Mouse (Mus musculus): ENCODE data around the gene Bcl2. TPM values are rescaled to one million over a fixed set of nuclear protein-coding genes. Genes with fewer than 3 reads are reported as not detected.
"Not testable (repeated sequence)": the region's sequence is repeated elsewhere in the genome, so short reads cannot be mapped to it uniquely, and the experiment has no call there.

The Bcl2 gene
- total RNA-seq, 2 experiments from 2014 or later: 3.7 to 4.4 TPM

- intact Hi-C loops (cut with DNase I): no loop called here
- no peak for DNase-seq (ENCODE audit: low spot score)
Measured at GRCm38 (mm10) chr1:106539029-106539428, 175.0 kb downstream of the Bcl2 start.

DNA sequence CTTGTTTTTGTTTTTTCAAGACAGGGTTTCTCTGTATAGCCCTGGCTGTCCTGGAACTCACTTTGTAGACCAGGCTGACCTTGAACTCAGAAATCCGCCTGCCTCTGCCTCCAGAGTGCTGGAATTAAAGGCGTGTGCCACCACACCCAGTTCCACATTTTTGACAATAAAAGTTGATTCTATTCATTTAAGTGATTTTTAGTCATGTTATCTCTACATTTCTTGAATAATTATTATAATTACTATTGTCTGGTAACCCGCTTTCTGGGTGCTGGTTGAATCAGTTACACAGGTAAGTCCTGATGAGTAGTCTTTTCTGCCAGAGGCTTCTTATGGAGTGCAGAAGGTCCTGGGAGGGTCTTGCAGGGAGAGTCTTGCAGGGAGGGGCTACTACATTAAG is 179.2 kb downstream of the Bcl2 start:
- intact Hi-C loops (cut with DNase I); DNase-seq (ENCODE audit: low spot score): not testable (repeated sequence)

GRCm38 (mm10) chr1:106529570-106529969 is 184.5 kb downstream of the Bcl2 start:
- DNase-seq (ENCODE audit: low spot score): no peak
- intact Hi-C loops (cut with DNase I): no loop called here

DNA sequence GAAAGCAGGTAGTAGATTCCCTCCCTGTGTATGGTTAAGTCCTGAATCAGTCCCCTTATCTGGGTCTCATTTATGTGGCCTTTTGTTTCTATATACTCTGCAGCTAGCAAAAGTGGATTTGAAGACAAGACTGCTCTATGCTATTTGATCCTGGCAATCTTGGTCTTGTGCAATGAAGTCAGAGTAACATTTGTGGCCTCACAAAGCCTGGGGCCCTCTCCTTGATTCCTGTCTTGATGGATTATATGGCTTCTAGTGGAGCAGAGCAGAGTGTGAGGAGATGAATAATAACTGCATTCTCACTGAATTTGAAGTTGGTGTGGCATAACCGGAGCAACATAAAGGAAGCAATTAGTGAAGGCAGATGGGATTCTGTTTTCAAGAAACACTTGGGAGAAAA is 186.5 kb downstream of the Bcl2 start:
- intact Hi-C loops (cut with DNase I): no loop called here
- no peak for DNase-seq (ENCODE audit: low spot score)

DNA sequence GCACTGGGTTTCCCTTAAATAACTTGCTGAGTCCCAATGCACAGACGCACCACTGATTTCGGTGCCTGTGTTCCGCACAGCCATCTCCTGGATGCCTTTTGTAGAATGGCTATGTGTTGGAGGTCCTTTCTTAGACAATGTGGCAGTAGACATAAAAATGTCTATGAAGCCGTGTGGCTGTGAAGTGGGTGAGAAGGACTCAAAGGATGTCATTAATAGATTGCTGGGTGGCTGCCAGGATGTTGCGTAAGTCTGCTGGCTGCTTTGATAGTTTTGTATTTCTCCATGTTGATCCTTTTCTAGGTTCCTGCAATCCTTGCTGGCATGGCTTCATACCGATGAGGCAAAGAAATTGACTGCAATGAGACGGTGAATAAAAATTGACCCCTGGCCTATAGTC is 187.3 kb downstream of the Bcl2 start:
- peak; percentile 57 for DNase-seq (ENCODE audit: low spot score)
- intact Hi-C loops (cut with DNase I): no loop called here

GRCm38 (mm10) chr1:106526112-106526511 is 188.0 kb downstream of the Bcl2 start:
- intact Hi-C loops (cut with DNase I): no loop called here
- no peak for DNase-seq (ENCODE audit: low spot score)

DNA sequence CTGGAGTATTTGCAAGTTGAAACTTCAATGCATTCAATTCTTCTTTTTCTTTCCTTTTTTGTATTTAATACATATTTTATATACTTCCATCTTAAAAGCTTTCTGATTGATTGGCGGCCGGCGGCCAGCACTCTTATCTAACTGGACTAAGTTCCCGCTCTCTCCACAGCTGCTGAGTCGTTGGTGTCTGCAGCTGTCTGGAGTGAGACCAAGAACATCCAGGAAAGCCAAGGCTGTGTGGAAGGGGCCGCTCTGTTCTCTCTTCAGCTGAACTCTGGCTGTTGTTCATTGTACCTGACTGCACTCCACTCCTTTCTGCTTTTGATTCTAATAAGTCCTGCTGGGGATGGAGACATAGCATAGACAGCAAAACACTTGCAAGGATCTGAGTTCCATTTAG is 190.3 kb downstream of the Bcl2 start:
- intact Hi-C loops (cut with DNase I): no loop called here
- DNase-seq (ENCODE audit: low spot score): peak; percentile 12

DNA sequence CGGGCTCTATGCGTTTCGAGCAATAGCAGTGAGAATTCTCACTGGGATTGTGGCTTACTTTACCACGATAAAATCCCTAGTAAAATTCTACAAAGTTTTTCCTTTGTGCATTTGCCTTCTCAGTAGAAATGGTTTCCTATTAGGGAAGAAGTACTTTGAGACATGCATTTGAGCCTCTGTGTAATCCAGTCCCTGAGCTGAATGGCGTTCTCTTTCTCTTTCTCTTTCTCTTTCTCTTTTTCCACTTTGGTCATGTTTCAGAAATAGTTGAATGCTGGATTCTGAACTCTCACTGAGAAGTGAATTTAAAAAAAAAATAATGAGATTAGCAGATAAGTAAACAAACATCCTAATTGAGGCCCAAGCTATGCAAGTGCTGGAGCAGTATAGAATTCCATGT is 191.1 kb downstream of the Bcl2 start:
- intact Hi-C loops (cut with DNase I): no loop called here
- DNase-seq (ENCODE audit: low spot score): no peak

GRCm38 (mm10) chr1:106517591-106518177 is 196.4 kb downstream of the Bcl2 start:
- DNase-seq (ENCODE audit: low spot score): no peak
- intact Hi-C loops (cut with DNase I): loop anchor here (10.0 kb wide), 1 partner anchor 453 kb away; no protein-coding TSS in a partner anchor

DNA sequence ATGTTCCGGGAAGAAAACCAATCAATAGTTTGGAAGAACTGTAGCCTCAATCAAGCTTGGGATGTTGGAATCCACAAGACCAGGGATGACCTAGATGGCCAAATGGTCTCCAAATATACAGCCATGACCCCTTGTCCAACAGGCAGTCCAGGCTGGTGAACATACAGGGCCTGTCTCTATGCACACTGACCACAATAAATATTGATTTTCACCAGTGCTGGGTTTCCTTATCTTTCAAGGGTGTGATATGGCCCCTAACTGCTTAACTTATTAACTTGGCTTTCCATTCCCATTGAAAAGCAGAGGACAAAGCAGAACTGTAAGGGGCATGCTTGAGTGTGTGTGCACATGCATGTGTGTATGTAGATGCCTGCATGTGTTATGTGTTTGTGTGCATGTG is 197.0 kb downstream of the Bcl2 start:
- intact Hi-C loops (cut with DNase I): loop anchor here (10.0 kb wide), 1 partner anchor 452 kb away; no protein-coding TSS in a partner anchor
- DNase-seq (ENCODE audit: low spot score): no peak

DNA sequence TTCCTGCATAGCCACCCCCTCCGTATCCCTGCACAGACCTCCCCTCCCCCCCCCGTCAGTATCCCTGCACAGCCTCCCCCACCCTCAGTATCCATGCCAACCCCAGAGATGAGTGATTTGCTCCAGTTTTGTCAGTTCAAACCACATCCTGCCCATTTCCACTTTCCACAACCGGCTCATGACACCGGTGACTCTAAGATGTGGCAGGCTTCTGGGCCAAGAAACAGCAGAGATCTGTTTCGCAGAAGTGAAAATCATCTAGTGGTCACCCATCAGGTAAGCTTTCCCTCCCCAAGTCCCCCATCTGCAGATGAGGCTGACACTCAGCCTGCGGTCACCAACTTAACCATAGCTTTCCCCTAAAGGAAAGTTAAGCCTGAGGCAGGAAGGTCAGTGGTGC is 198.5 kb downstream of the Bcl2 start:
- no peak for DNase-seq (ENCODE audit: low spot score)

DNA sequence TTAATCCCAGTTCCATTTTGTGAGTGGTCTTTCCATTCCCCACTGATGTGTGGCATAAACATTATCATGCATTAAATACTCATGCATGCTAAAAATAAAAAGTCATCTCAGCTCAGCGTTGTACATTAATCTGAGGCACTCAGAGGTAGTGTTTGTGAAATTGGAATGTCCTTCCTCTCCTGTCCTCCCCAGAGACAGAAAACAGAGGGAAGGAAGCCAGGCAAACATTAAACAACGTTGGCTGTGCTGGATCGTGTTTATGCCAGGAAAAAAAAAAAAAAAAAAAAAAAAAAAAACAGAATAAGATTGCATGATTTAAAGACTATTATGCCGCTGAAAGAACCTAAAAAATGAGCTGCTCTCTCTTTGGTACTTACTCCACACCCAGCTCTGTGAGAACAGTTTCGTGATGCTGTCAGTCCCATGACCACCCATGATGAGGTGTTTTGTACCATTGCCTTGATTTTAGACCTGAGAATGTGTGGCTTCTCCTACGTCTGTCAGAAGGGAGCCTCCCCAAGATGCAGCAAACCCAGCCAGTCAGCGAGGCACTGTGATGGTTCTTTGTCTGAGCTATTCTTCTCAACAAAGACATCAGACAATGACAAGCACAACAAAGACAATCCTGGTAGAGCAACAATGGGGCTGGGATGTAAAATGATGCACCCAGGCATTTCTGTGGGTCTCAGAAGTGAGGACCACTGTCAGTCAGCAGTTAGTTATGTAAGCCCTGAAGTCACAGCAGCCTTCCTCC is 200.0 kb downstream of the Bcl2 start:
- intact Hi-C loops (cut with DNase I): loop anchor here (5.0 to 10.0 kb wide), 4 partner anchors 87 to 449 kb away; no protein-coding TSS in a partner anchor
- no peak for DNase-seq (ENCODE audit: low spot score)

More for the DNA sequence above, 198.5 kb downstream of the Bcl2 start:
- intact Hi-C loops (cut with DNase I): loop anchor here (10.0 kb wide), 1 partner anchor 451 kb away; no protein-coding TSS in a partner anchor

GRCm38 (mm10) chr1:106513481-106513880 is 200.6 kb downstream of the Bcl2 start:
- no peak for DNase-seq (ENCODE audit: low spot score)
- intact Hi-C loops (cut with DNase I): loop anchor here (5.0 to 10.0 kb wide), 4 partner anchors 86 to 449 kb away; no protein-coding TSS in a partner anchor

DNA sequence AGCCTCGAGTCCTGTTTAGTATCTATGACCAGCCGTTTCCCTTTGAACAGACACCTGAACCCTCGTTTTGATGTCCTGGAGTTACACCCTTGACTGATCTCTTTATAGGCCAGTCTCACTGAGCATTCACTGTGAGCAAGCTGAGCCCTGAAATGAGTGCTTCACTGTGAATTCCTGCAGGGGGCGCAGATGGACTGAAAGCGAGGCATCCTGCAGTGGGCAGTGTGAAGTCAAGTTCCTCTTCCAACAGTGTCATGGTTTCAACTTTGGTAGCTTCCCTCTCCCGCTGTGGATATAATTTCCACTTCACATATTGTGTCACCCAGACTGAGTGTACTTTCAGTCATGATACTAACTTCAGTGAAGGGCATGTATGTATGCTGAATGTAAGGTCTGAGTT is 202.5 kb downstream of the Bcl2 start:
- intact Hi-C loops (cut with DNase I): loop anchor here (1.0 to 10.0 kb wide), 5 partner anchors 84 to 447 kb away; no protein-coding TSS in a partner anchor
- DNase-seq (ENCODE audit: low spot score): peak; percentile 39

DNA sequence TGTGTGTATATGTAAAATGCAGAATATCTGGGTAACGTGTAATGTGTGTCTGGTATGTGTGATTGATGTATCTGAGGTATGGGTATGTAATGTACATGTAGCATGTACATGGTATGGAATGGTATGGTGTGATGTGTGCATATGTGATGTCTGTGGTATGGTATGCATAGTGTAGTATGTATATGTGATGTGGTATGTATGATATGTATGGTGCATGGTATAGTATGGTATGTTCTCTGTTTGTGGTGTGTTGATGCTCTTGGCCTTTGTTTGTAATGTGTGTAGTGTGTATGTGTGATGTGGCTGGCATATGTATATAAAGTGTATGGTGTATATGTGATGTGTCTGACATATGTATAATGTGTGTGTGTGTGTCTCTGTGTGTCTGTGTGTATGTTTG is 206.5 kb downstream of the Bcl2 start:
- DNase-seq (ENCODE audit: low spot score): no peak
- intact Hi-C loops (cut with DNase I): no loop called here

GRCm38 (mm10) chr1:106503910-106504309 is 210.2 kb downstream of the Bcl2 start:
- no peak for DNase-seq (ENCODE audit: low spot score)
- intact Hi-C loops (cut with DNase I): no loop called here

DNA sequence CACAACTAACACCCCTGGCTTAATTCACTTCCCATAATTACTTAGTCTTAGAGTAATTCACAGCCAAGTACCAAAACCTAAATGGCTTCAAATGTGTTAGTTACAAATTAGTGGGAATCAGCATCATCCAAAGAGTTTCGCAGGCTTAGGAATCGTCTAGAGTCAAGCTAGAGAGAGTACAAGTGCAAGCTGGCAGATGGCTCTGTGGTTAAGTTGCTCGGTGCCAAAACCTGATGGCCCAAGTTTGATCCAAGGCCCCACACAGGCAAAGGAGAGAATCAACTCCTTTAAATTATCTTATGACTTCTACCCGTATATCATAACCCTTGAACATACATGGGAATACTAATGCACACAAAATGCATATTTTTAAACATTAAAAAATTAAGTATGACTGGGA is 210.7 kb downstream of the Bcl2 start:
- intact Hi-C loops (cut with DNase I): no loop called here
- DNase-seq (ENCODE audit: low spot score): no peak

DNA sequence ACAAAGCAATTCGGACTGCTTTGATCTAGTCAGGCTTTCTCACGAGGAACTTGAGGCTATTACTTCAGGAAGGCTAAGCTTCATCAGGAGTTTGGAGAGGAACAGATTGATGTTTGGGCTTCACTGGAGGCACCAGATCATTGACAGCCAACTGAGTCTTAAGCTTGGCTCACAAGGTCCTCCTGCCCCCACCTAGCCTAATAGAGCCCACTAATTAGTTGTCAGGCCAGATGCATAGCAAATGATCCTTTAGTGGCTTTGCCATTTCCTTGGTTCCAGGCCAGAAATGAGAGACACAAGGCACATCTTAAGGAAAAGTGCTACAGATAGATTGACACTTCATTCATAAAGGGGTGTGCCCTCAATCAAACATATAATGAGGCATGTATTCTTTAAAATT is 216.1 kb downstream of the Bcl2 start:
- no peak for DNase-seq (ENCODE audit: low spot score)
- intact Hi-C loops (cut with DNase I): no loop called here
